Mouse (Mus musculus): Measurements from ENCODE around the gene Cd200r3. TPM values are rescaled to one million over a fixed set of nuclear protein-coding genes. Genes with fewer than 3 reads are reported as not detected.

The Cd200r3 gene
- polyA plus RNA-seq, 1 experiment, result 0.05 TPM

GRCm38 (mm10) chr16:45015591-45015990, 72.1 kb downstream of the Cd200r3 start:
- H3K4me3 ChIP-seq (ENCODE audit: insufficient read depth, poor library complexity, severe bottlenecking), result no peak overlapping the region
- H3ac ChIP-seq (ENCODE audit: control insufficient read depth, insufficient read length, low read depth), result no peak overlapping the region
- H3K79me2 ChIP-seq (ENCODE audit: control insufficient read depth, insufficient read depth), result no peaks in the 10 kb centered on the region
- H3K27me3 ChIP-seq (ENCODE audit: control insufficient read depth, insufficient read depth, insufficient read length), result no peaks in the 10 kb centered on the region
- no peaks in the 10 kb centered on the region for H3K36me3 ChIP-seq (ENCODE audit: control insufficient read depth, insufficient read depth)
- H3K79me3 ChIP-seq (ENCODE audit: low read depth), result no peaks in the 10 kb centered on the region
- TF ChIP-seq MYOG (IDR thresholded peaks at IDR 0.05; ENCODE audit: control insufficient read depth, extremely low read depth, insufficient read length) (no peak), MAX (IDR thresholded peaks at IDR 0.05) (no peak), USF1 (IDR thresholded peaks at IDR 0.05; ENCODE audit: low read depth) (no peak), CTCF (IDR thresholded peaks at IDR 0.05; ENCODE audit: control insufficient read depth, insufficient read depth, insufficient read length) (no peak), FOSL1 (IDR thresholded peaks at IDR 0.05; ENCODE audit: insufficient read depth, low read length, poor library complexity, severe bottlenecking) (no peak)

- Histone ChIP-seq H3K4me3 (ENCODE audit: insufficient read depth, poor library complexity, severe bottlenecking) (no peak overlapping the region), H3K79me3 (ENCODE audit: low read depth) (no peaks in the 10 kb centered on the region), H3K79me2 (ENCODE audit: control insufficient read depth, insufficient read depth) (no peaks in the 10 kb centered on the region), H3ac (ENCODE audit: control insufficient read depth, insufficient read length, low read depth) (no peak overlapping the region), H3K27me3 (ENCODE audit: control insufficient read depth, insufficient read depth, insufficient read length) (no peaks in the 10 kb centered on the region), H3K36me3 (ENCODE audit: control insufficient read depth, insufficient read depth) (no peaks in the 10 kb centered on the region)
- TF ChIP-seq MAX (IDR thresholded peaks at IDR 0.05) (no peak), CTCF (IDR thresholded peaks at IDR 0.05; ENCODE audit: control insufficient read depth, insufficient read depth, insufficient read length) (no peak), USF1 (IDR thresholded peaks at IDR 0.05; ENCODE audit: low read depth) (no peak), CEBPB (IDR thresholded peaks at IDR 0.05; ENCODE audit: low read depth) (no peak), FOSL1 (IDR thresholded peaks at IDR 0.05; ENCODE audit: insufficient read depth, low read length, poor library complexity, severe bottlenecking) (no peak), MYOG (IDR thresholded peaks at IDR 0.05; ENCODE audit: control insufficient read depth, extremely low read depth, insufficient read length) (no peak), MYOD1 (IDR thresholded peaks at IDR 0.05; ENCODE audit: control insufficient read depth, insufficient read length, low read depth) (no peak)
Observed at GRCm38 (mm10) chr16:45016488-45016887, 73.0 kb downstream of the Cd200r3 start.

DNA sequence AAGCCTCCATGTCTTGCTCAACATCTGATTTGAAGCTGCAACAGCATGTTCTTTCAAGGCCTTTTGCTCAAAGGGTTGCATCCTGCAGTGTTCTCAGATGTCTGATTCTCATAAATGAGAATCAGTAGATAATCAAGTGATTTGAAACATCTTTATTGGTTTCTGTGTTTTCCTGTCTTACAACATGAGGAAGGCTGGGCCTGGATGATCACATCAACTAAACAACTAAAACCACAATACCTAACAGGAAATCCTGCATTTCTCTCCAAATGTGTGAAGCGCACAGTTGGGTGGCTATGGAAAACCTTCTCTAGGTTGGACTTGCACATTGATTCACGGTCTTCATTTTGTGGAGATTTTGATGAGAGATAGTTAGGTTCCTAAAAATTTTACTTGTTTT, 75.4 kb downstream of the Cd200r3 start:
- no peaks in the 10 kb centered on the region for H3K27me3 ChIP-seq (ENCODE audit: control insufficient read depth, insufficient read depth, insufficient read length)
- no peaks in the 10 kb centered on the region for H3K36me3 ChIP-seq (ENCODE audit: control insufficient read depth, insufficient read depth)
- TF ChIP-seq CTCF (IDR thresholded peaks at IDR 0.05; ENCODE audit: control insufficient read depth, insufficient read depth, insufficient read length), result no peak
- TF ChIP-seq MYOD1 (IDR thresholded peaks at IDR 0.05; ENCODE audit: control insufficient read depth, insufficient read length, low read depth), result no peak
- TF ChIP-seq MYOG (IDR thresholded peaks at IDR 0.05; ENCODE audit: control insufficient read depth, extremely low read depth, insufficient read length), result no peak
- no peak for TF ChIP-seq FOSL1 (IDR thresholded peaks at IDR 0.05; ENCODE audit: insufficient read depth, low read length, poor library complexity, severe bottlenecking)
- TF ChIP-seq CEBPB (IDR thresholded peaks at IDR 0.05; ENCODE audit: low read depth), result no peak
- no peak overlapping the region for H3ac ChIP-seq (ENCODE audit: control insufficient read depth, insufficient read length, low read depth)
- no peak overlapping the region for H3K4me3 ChIP-seq (ENCODE audit: insufficient read depth, poor library complexity, severe bottlenecking)
- no peaks in the 10 kb centered on the region for H3K79me3 ChIP-seq (ENCODE audit: low read depth)
- no peaks in the 10 kb centered on the region for H3K79me2 ChIP-seq (ENCODE audit: control insufficient read depth, insufficient read depth)

DNA sequence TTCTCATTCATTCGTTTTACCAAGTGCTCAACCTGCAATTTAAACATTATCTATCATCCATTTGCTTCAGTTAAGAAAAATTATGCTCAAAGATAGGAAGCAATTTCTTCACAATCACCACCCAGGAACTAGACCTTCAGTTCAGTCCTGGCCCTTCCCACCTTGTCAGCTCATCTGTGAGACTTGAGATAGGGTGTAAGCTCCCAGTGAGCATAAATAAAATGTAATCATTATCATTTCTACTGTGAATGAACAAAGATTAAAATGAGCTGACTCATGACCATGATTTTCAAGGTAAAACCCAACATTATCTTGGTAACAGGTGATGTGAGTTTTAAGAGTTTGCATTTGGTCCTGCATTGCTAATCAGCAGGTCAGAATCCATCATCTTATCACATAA, 76.6 kb downstream of the Cd200r3 start:
- Histone ChIP-seq H3K79me2 (ENCODE audit: control insufficient read depth, insufficient read depth) (no peaks in the 10 kb centered on the region), H3K79me3 (ENCODE audit: low read depth) (no peaks in the 10 kb centered on the region), H3K36me3 (ENCODE audit: control insufficient read depth, insufficient read depth) (no peaks in the 10 kb centered on the region), H3ac (ENCODE audit: control insufficient read depth, insufficient read length, low read depth) (no peak overlapping the region), H3K27me3 (ENCODE audit: control insufficient read depth, insufficient read depth, insufficient read length) (no peaks in the 10 kb centered on the region), H3K4me3 (ENCODE audit: insufficient read depth, poor library complexity, severe bottlenecking) (no peak overlapping the region)
- no peak for TF ChIP-seq CEBPB (IDR thresholded peaks at IDR 0.05; ENCODE audit: low read depth)
- TF ChIP-seq MAX (IDR thresholded peaks at IDR 0.05), result no peak
- no peak for TF ChIP-seq CTCF (IDR thresholded peaks at IDR 0.05; ENCODE audit: control insufficient read depth, insufficient read depth, insufficient read length)
- TF ChIP-seq MYOD1 (IDR thresholded peaks at IDR 0.05; ENCODE audit: control insufficient read depth, insufficient read length, low read depth), result no peak
- TF ChIP-seq MYOG (IDR thresholded peaks at IDR 0.05; ENCODE audit: control insufficient read depth, extremely low read depth, insufficient read length), result no peak
- no peak for TF ChIP-seq FOSL1 (IDR thresholded peaks at IDR 0.05; ENCODE audit: insufficient read depth, low read length, poor library complexity, severe bottlenecking)
- TF ChIP-seq USF1 (IDR thresholded peaks at IDR 0.05; ENCODE audit: low read depth), result no peak

DNA sequence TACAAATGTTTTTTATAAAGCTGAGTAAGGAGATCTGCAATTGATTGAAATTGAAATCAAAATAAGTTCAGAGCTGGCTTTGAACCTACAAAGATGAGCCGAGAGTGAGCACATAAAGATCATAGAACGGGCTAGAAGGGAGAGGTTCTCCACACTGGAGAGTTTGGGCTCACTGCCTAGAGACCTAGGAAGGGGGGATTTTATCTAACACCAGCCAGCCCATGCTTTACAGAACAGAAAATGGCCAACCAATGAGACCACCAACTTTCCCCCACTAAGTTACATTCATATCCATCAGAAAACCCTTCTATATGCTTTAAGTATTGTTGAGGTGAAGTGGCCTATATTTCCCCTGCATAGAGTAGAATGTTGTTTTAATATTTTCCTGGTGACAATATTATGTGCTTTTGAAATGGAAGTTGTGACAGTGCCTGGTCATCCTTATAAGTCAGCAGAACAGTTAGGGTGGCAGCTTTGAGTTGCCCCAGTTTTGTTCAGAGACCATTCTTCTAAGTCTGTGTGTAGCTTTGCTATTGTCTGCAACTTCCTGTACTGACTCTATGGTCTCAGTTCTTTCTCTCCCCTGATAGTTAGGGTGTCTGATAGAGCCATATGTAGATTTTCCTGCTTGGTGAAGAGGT, 77.3 kb downstream of the Cd200r3 start:
- no peak overlapping the region for H3ac ChIP-seq (ENCODE audit: control insufficient read depth, insufficient read length, low read depth)
- H3K36me3 ChIP-seq (ENCODE audit: control insufficient read depth, insufficient read depth), result no peaks in the 10 kb centered on the region
- H3K27me3 ChIP-seq (ENCODE audit: control insufficient read depth, insufficient read depth, insufficient read length), result no peaks in the 10 kb centered on the region
- H3K79me2 ChIP-seq (ENCODE audit: control insufficient read depth, insufficient read depth), result no peaks in the 10 kb centered on the region
- no peak overlapping the region for H3K4me3 ChIP-seq (ENCODE audit: insufficient read depth, poor library complexity, severe bottlenecking)
- TF ChIP-seq CTCF (IDR thresholded peaks at IDR 0.05; ENCODE audit: control insufficient read depth, insufficient read depth, insufficient read length) (no peak), CEBPB (IDR thresholded peaks at IDR 0.05; ENCODE audit: low read depth) (no peak), USF1 (IDR thresholded peaks at IDR 0.05; ENCODE audit: low read depth) (no peak), MYOD1 (IDR thresholded peaks at IDR 0.05; ENCODE audit: control insufficient read depth, insufficient read length, low read depth) (no peak), FOSL1 (IDR thresholded peaks at IDR 0.05; ENCODE audit: insufficient read depth, low read length, poor library complexity, severe bottlenecking) (no peak)
- H3K79me3 ChIP-seq (ENCODE audit: low read depth), result no peaks in the 10 kb centered on the region

- Histone ChIP-seq H3K27me3 (ENCODE audit: control insufficient read depth, insufficient read depth, insufficient read length) (no peaks in the 10 kb centered on the region), H3K79me3 (ENCODE audit: low read depth) (no peaks in the 10 kb centered on the region), H3K36me3 (ENCODE audit: control insufficient read depth, insufficient read depth) (no peaks in the 10 kb centered on the region), H3K4me3 (ENCODE audit: insufficient read depth, poor library complexity, severe bottlenecking) (no peak overlapping the region), H3K79me2 (ENCODE audit: control insufficient read depth, insufficient read depth) (no peaks in the 10 kb centered on the region), H3ac (ENCODE audit: control insufficient read depth, insufficient read length, low read depth) (no peak overlapping the region)
- TF ChIP-seq CTCF (IDR thresholded peaks at IDR 0.05; ENCODE audit: control insufficient read depth, insufficient read depth, insufficient read length) (no peak), MYOG (IDR thresholded peaks at IDR 0.05; ENCODE audit: control insufficient read depth, extremely low read depth, insufficient read length) (no peak), MAX (IDR thresholded peaks at IDR 0.05) (no peak), FOSL1 (IDR thresholded peaks at IDR 0.05; ENCODE audit: insufficient read depth, low read length, poor library complexity, severe bottlenecking) (no peak), MYOD1 (IDR thresholded peaks at IDR 0.05; ENCODE audit: control insufficient read depth, insufficient read length, low read depth) (no peak), USF1 (IDR thresholded peaks at IDR 0.05; ENCODE audit: low read depth) (no peak), CEBPB (IDR thresholded peaks at IDR 0.05; ENCODE audit: low read depth) (no peak)
Observed at GRCm38 (mm10) chr16:45021443-45021842, 78.0 kb downstream of the Cd200r3 start.

All from C2C12 (cell line).